Mouse (Mus musculus): Measurements from ENCODE around the gene Gse1. TPM values are rescaled to one million over a fixed set of nuclear protein-coding genes. Genes with fewer than 3 reads are reported as not detected.

The Gse1 gene
- total and polyA plus RNA-seq, 3 experiments: 23.6 to 128 (median 66.9) TPM

DNA sequence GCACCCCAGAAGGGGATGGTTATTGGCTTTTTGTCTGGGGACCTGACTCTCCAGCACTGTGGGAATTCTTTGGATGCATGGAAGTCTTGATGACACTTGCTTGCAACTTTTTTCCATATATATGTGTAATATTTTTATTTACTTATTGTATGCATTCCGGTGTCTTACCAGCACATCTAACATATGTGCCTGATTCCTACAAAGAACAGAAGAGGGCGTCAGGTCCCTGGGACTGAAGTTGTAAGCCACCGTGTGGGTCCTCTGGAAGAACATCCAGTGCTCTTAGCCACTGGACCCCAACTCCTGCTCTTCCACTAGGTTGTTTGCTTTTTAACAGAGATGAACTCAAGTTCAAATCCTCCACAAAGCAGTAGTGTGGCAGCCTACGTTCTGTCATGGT lies 142.2 kb downstream of the Gse1 start (continued):
- TF ChIP-seq CTCF (IDR thresholded peaks at IDR 0.05 in 2 of 3, conservative IDR thresholded peaks at IDR 0.05 in 1 of 3; ENCODE audit: control insufficient read depth in 1 of 3, insufficient read depth in 1 of 3, low read depth in 2 of 3, low read length in 3 of 3, poor library complexity in 1 of 3, severe bottlenecking in 1 of 3): peak; percentile 58 to 81 (median 61)
- no peak for TF ChIP-seq MAX (IDR thresholded peaks at IDR 0.05; ENCODE audit: low read length)
- TF ChIP-seq NELFE (IDR thresholded peaks at IDR 0.05; ENCODE audit: low read depth, low read length): no peak
- TF ChIP-seq CHD2 (IDR thresholded peaks at IDR 0.05; ENCODE audit: low read length): no peak
- no peak for TF ChIP-seq ELF1 (IDR thresholded peaks at IDR 0.05; ENCODE audit: low read depth, low read length)

GRCm38 (mm10) chr8:120371146-120371545 lies 142.9 kb downstream of the Gse1 start:
- peaks cover 24% of the 10 kb centered on the region for H3K79me2 ChIP-seq (ENCODE audit: control insufficient read depth, insufficient read depth, low read length, poor library complexity)
- H3K9ac ChIP-seq (ENCODE audit: control insufficient read depth, low read depth, low read length, poor library complexity, severe bottlenecking): peak overlapping the region; percentile 69
- no peak overlapping the region for H3K4me3 ChIP-seq (ENCODE audit: control insufficient read depth in 1 of 2, insufficient read depth in 1 of 2, low read depth in 2 of 2, low read length in 2 of 2)
- TF ChIP-seq MYC (IDR thresholded peaks at IDR 0.05; ENCODE audit: low read depth, low read length) (0 out of 2 replicates have a peak, but pooled peaks have one; percentile 4), NELFE (IDR thresholded peaks at IDR 0.05; ENCODE audit: low read depth, low read length) (peak; percentile 10; the same call in 1 of the 2 replicates), ZNF384 (IDR thresholded peaks at IDR 0.05; ENCODE audit: low read depth, low read length) (no peak), USF1 (IDR thresholded peaks at IDR 0.05; ENCODE audit: low read depth, low read length) (no peak), MAX (IDR thresholded peaks at IDR 0.05; ENCODE audit: low read length) (peak; percentile 60; the same call in 1 of the 2 replicates)
- H3K36me3 ChIP-seq (ENCODE audit: control insufficient read depth in 1 of 2, insufficient read depth in 2 of 2, low read length in 2 of 2): peaks cover 0 to 47% of the 10 kb centered on the region in 2 experiments; a peak in 2 of 4 replicates
- no peaks in the 10 kb centered on the region for H3K27me3 ChIP-seq (ENCODE audit: control insufficient read depth in 1 of 2, insufficient read depth in 2 of 2, low read length in 2 of 2)
- peaks cover 23 to 69% of the 10 kb centered on the region in 2 experiments for H3K4me1 ChIP-seq (ENCODE audit: control insufficient read depth in 1 of 2, insufficient read depth in 2 of 2, low read length in 2 of 2)
- H3K9me3 ChIP-seq (replicated peaks; ENCODE audit: insufficient read depth, low read length): no peaks in the 10 kb centered on the region
- peak overlapping the region; percentile 90 for H3K27ac ChIP-seq (ENCODE audit: control insufficient read depth, low read depth, low read length)
- peak; percentile 49 for DNase-seq (ENCODE audit: low read depth, low spot score)

DNA sequence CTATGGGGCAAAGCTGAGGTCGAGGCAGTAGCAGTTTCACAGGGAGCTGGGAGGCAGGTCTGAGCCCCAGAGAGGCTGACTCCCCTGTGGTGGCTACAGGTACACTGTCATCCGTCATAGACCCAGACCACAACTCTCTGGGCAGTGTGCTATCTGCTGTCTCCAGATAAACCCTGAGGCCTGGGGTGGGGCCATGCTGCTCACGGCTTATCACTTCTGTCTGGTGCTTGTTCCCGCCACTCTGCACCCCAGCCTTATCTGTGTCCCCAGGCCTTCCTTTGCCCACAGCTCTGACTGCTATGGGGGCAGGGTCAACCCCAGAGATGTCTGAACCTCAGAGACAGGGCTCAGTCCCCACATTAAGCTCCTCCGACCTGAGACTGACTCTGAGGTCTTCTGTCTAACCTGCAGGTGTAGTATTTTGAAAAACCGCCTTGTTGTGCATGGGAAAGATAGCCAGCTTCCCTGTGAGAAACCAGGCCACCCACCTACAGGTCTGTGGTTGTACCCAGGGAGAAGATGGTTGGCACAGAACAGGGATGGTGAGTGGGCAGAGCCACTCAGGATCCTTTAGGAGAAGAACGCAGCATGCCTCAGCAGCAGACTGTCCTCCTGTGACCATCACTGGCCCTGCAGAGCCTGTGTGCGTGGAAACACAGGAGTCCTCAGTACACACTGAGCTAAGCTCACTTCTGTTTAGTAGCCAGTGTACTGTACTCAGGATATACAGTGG lies 143.6 kb downstream of the Gse1 start:
- H3K9me3 ChIP-seq (replicated peaks; ENCODE audit: insufficient read depth, low read length): no peaks in the 10 kb centered on the region
- H3K27ac ChIP-seq (ENCODE audit: control insufficient read depth, low read depth, low read length): peak overlapping the region; percentile 90
- H3K4me1 ChIP-seq (ENCODE audit: control insufficient read depth in 1 of 2, insufficient read depth in 2 of 2, low read length in 2 of 2): peaks cover 30 to 76% of the 10 kb centered on the region in 2 experiments
- H3K9ac ChIP-seq (ENCODE audit: control insufficient read depth, low read depth, low read length, poor library complexity, severe bottlenecking): peak overlapping the region; percentile 69
- H3K27me3 ChIP-seq (ENCODE audit: control insufficient read depth in 1 of 2, insufficient read depth in 2 of 2, low read length in 2 of 2): no peaks in the 10 kb centered on the region
- peak; percentile 97 for DNase-seq (ENCODE audit: low read depth, low spot score)
- H3K4me3 ChIP-seq (ENCODE audit: control insufficient read depth in 1 of 2, insufficient read depth in 1 of 2, low read depth in 2 of 2, low read length in 2 of 2): 0 out of 4 replicates have a peak overlapping the region, but pooled peaks of 1 of the 2 experiments have one; percentile 3
- H3K79me2 ChIP-seq (ENCODE audit: control insufficient read depth, insufficient read depth, low read length, poor library complexity): peaks cover 31% of the 10 kb centered on the region
- H3K36me3 ChIP-seq (ENCODE audit: control insufficient read depth in 1 of 2, insufficient read depth in 2 of 2, low read length in 2 of 2): peaks cover 0 to 54% of the 10 kb centered on the region in 2 experiments; a peak in 2 of 4 replicates
- TF ChIP-seq GATA1 (IDR thresholded peaks at IDR 0.05; ENCODE audit: low read depth, low read length) (peak; percentile 99), CHD2 (IDR thresholded peaks at IDR 0.05; ENCODE audit: low read length) (peak; percentile 88), NELFE (IDR thresholded peaks at IDR 0.05; ENCODE audit: low read depth, low read length) (peak; percentile 61), CHD1 (IDR thresholded peaks at IDR 0.05; ENCODE audit: low read depth, low read length) (no peak), NRF1 (IDR thresholded peaks at IDR 0.05; ENCODE audit: insufficient read depth, low read depth, low read length, poor library complexity, severe bottlenecking) (no peak), POLR2AphosphoS2 (IDR thresholded peaks at IDR 0.05; ENCODE audit: low read length) (peak; percentile 87), USF2 (IDR thresholded peaks at IDR 0.05; ENCODE audit: borderline replicate concordance in 1 of 2, insufficient read depth in 1 of 2, low read depth in 1 of 2, low read length in 2 of 2) (no peak), TCF12 (IDR thresholded peaks at IDR 0.05; ENCODE audit: low read depth, low read length) (peak; percentile 100), BHLHE40 (IDR thresholded peaks at IDR 0.05; ENCODE audit: borderline replicate concordance, low read depth, low read length) (peak; percentile 89), TAL1 (IDR thresholded peaks at IDR 0.05; ENCODE audit: low read length) (peak; percentile 100), JUND (IDR thresholded peaks at IDR 0.05; ENCODE audit: low read depth, low read length) (peak; percentile 89), E2F4 (IDR thresholded peaks at IDR 0.05; ENCODE audit: borderline replicate concordance, low read depth, low read length) (peak; percentile 97), MAFK (IDR thresholded peaks at IDR 0.05; ENCODE audit: borderline replicate concordance, low read depth, low read length) (peak; percentile 77; the same call in 1 of the 2 replicates), USF1 (IDR thresholded peaks at IDR 0.05; ENCODE audit: low read depth, low read length) (no peak), GABPA (IDR thresholded peaks at IDR 0.05; ENCODE audit: low read depth, low read length) (no peak), ZMIZ1 (IDR thresholded peaks at IDR 0.05; ENCODE audit: low read depth, low read length) (peak; percentile 73; the same call in 1 of the 2 replicates), ELF1 (IDR thresholded peaks at IDR 0.05; ENCODE audit: low read depth, low read length) (peak; percentile 21; the same call in 1 of the 2 replicates), POLR2A (IDR thresholded peaks at IDR 0.05; ENCODE audit: control insufficient read depth in 1 of 2, insufficient read depth in 1 of 2, low read depth in 1 of 2, low read length in 2 of 2, poor library complexity in 1 of 2) (peak; percentile 6 to 82; a peak in 3 of 4 replicates), KAT2A (conservative IDR thresholded peaks at IDR 0.05; ENCODE audit: low read depth, low read length) (no peak), MAX (IDR thresholded peaks at IDR 0.05; ENCODE audit: low read length) (no peak), MYB (IDR thresholded peaks at IDR 0.05; ENCODE audit: low read depth, low read length) (peak; percentile 91), ETS1 (IDR thresholded peaks at IDR 0.05; ENCODE audit: low read depth, low read length) (peak; percentile 98), SMC3 (IDR thresholded peaks at IDR 0.05; ENCODE audit: low read depth, low read length) (peak; percentile 24; the same call in 1 of the 2 replicates), ZNF384 (IDR thresholded peaks at IDR 0.05; ENCODE audit: low read depth, low read length) (peak; percentile 69)

All from MEL (cell line).